Mouse (Mus musculus) forebrain, embryonic 10.5 days (tissue): ENCODE data around the gene Naa15. TPM values are rescaled to one million over a fixed set of nuclear protein-coding genes. Genes with fewer than 3 reads are reported as not detected.

Experiments used
- DNase-seq: peaks from one replicate; pipeline ENCODE4 v3.0.0-alpha.2; 2017; ENCODE audit warnings: low spot score; ENCODE audit errors: extremely low spot score
- H3K27ac ChIP-seq: fragments of 300-500 bp; sonication (generic); 2 replicates; pipeline ENCODE4 v1.5.1; 2016; ENCODE audit warnings: mild to moderate bottlenecking
- H3K27me3 ChIP-seq: fragments of 300-500 bp; sonication (generic); 2 replicates; pipeline ENCODE4 v1.6.1; 2016; ENCODE audit warnings: mild to moderate bottlenecking; ENCODE audit not compliant: poor library complexity, severe bottlenecking
- H3K36me3 ChIP-seq: fragments of 300-500 bp; sonication (generic); replicated peaks from 2 replicates; pipeline ENCODE4 v1.6.1; 2016; ENCODE audit warnings: mild to moderate bottlenecking, moderate library complexity
- H3K4me1 ChIP-seq: fragments of 300-500 bp; sonication (generic); 2 replicates; pipeline ENCODE4 v1.6.1; 2016
- H3K4me3 ChIP-seq: fragments of 300-500 bp; sonication (generic); 2 replicates; pipeline ENCODE4 v1.5.1; 2016; ENCODE audit warnings: mild to moderate bottlenecking, moderate library complexity
- H3K9me3 ChIP-seq: fragments of 300-500 bp; sonication (generic); 2 replicates; pipeline ENCODE4 v1.6.1; 2016; ENCODE audit warnings: mild to moderate bottlenecking, moderate library complexity
- WGBS: fragments of 180-500 bp; shearing (Covaris S2); methylation state at CpG from one replicate; pipeline ENCODE4 v1.1.7; 2016; 5-methylcytosine and 5-hydroxymethylcytosine counted together
- polyA plus RNA-seq: library from polyadenylated mRNA; unstranded; fragments of >200 nt; fragmentation: Nextera tagmentation; extraction: Ambion mirVana; gene quantifications from 2 replicates; pipeline ENCODE4 v1.2.1, GENCODE M21; 2016

Naa15 gene
- polyA plus RNA-seq, 1 experiment from 2014 or later, result 68.3 TPM

DNA sequence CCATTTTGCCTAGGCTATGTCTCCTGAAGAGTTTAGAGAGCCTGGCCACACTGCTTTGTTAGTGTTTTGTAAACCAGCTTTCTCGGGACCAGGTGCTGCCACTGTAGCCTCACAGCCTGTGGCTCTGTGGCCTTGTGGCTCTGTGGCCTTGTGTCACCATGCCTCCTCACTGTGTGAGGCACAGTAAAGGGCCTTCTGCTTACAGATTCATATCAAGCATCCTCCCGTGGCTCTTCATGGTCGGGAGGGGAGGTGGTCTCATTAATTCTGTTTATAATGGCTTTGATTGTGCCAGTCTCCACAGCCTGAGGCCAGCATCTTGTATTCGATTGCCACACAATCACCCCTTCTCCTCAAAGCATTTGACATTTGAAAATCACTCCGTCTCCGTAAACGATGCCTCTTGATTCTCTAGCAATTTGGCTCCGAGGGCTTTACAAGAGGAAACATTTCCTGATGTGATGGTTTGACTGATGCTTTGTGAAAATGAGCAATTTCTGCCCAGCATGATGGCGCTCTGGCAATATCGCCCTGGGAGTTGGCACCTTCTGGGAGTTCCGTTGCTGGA lies 89.5 kb downstream of the Naa15 start:
- no peak overlapping the region for H3K4me3 ChIP-seq
- H3K9me3 ChIP-seq, result no peaks in the 10 kb centered on the region
- H3K4me1 ChIP-seq, result peaks cover 11% of the 10 kb centered on the region
- H3K36me3 ChIP-seq, result no peaks in the 10 kb centered on the region
- WGBS, result 81% methylated on average over 11 of the region's 11 CpGs
- no peak overlapping the region for H3K27ac ChIP-seq
- no peak for DNase-seq
- no peaks in the 10 kb centered on the region for H3K27me3 ChIP-seq

- DNase-seq, result peak; percentile 41
- Histone ChIP-seq H3K27ac (peak overlapping the region; percentile 65; the same call in 1 of the 2 replicates), H3K36me3 (no peaks in the 10 kb centered on the region), H3K9me3 (no peaks in the 10 kb centered on the region), H3K4me3 (no peak overlapping the region), H3K4me1 (peaks cover 11% of the 10 kb centered on the region), H3K27me3 (no peaks in the 10 kb centered on the region)
- 65% methylated on average over 19 of the region's 19 CpGs for WGBS
These were observed 90.5 kb downstream of the Naa15 start for GRCm38 (mm10) chr3:51505465-51505864.

DNA sequence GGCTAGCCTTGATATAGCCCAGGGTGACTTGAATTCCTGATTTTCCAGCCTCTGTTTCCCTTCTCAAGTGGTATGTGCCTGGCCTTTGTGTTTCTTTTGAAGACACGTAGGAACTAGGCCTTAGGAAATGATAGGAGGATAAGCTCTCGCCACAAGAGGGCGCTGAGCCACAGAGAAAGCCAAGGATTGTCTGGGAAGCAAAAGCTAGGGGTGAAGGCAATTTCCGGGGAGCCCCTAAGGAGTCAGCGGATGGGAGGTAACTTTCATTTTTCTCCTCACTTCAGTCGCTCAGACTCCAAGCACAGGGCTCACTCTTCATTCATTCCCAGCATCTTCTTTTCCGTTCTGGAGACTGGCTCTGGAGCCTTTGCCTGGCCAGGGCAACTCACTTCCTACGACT lies 96.0 kb downstream of the Naa15 start:
- H3K9me3 ChIP-seq, result no peaks in the 10 kb centered on the region
- peaks cover 5% of the 10 kb centered on the region for H3K36me3 ChIP-seq
- 28% methylated on average over 8 of the region's 8 CpGs for WGBS
- H3K27me3 ChIP-seq, result no peaks in the 10 kb centered on the region
- no peaks in the 10 kb centered on the region for H3K4me1 ChIP-seq
- H3K27ac ChIP-seq, result peak overlapping the region; percentile 37
- DNase-seq, result peak; percentile 69
- no peak overlapping the region for H3K4me3 ChIP-seq

DNA sequence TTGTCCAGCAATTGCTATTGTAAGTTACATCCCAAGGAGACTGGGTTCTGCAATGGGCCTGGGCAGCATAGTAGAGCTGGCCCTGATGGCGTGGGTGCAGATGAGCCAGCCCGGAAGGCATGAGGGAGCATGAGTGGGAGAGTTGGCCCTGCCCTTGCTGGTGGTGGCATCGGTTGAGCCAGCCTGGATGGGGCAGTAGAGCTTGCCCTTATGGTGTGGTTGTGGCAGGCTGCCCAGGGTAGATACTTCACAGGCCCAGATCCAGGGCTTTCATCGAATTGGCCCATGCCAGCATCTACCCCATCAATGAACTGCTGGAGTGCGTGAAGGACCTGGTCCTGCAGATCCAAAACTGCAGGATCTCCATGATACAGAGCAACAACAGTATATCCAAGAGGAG lies 97.0 kb downstream of the Naa15 start:
- no peak overlapping the region for H3K27ac ChIP-seq
- H3K9me3 ChIP-seq, result no peaks in the 10 kb centered on the region
- H3K4me3 ChIP-seq, result no peak overlapping the region
- H3K27me3 ChIP-seq, result no peaks in the 10 kb centered on the region
- peaks cover 11% of the 10 kb centered on the region for H3K36me3 ChIP-seq
- 96% methylated on average over 5 of the region's 5 CpGs for WGBS
- DNase-seq, result no peak
- H3K4me1 ChIP-seq, result no peaks in the 10 kb centered on the region

- no peaks in the 10 kb centered on the region for H3K9me3 ChIP-seq
- DNase-seq, result no peak
- no peak overlapping the region for H3K4me3 ChIP-seq
- no peak overlapping the region for H3K27ac ChIP-seq
- peaks cover 13% of the 10 kb centered on the region for H3K4me1 ChIP-seq
- no peaks in the 10 kb centered on the region for H3K27me3 ChIP-seq
- peaks cover 48% of the 10 kb centered on the region for H3K36me3 ChIP-seq
- WGBS, result 83% methylated on average over 4 of the region's 4 CpGs
These were observed 102.5 kb downstream of the Naa15 start for GRCm38 (mm10) chr3:51517467-51517866.

DNA sequence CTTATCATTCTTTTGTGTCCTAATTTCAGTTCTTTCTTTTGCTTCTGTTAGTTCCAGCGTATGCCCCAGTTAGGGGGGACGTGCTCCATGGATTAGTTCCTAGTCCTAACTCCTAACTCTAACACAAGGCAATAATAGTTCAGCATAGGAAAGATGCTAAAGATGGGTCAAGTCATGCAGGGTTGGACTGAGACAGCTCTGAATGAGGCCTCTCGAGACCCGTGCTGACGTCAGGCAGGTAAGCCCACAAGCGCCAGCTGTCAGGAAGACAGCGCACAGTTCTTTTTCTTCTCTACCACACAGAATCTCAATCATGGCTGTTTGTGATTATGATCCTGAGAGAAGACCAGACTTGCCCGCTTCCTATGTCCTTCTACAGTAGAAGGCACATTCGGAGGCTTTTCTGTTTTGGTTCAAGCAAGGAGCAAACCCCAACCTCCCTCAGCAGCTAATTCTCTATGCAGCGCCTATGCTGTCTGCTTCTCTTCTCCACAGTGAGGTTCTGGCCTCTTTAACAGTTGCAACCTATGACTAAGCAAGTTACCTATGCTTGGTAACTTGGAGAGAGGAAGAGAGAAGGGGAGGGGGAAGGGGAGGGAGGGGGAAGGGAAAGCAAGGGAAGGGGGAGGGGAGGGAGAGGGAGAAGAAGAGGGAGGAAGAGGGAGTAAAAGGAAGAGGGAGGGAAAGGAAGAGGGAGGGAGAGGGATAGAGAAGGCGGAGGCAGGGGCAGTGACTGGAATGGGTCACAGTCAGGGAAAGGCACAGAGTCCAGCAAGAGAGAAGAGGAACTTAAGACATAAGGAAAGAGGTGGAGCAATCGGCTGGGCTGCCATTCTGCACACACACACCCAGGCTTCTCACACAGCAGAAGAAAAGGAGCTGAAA lies 103.2 kb downstream of the Naa15 start:
- DNase-seq, result no peak

DNA sequence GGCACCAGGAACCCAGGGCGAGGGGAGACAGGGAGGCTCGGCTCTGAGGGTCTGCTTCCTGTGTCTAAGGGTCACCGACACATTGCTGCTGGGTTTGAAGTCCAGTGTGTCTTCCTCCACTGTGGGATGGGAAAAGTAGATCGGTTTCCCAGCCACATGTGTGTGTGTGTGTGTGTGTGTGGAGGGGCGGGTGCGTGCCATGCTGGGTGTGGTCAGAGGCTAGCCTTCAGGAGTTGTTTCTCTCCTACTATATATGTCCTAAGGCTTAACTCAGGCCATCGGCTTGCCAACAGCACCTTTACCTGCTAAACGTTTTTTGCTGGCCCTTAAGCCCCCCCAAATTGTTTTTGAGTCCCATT lies 103.8 kb downstream of the Naa15 start:
- Histone ChIP-seq H3K9me3 (no peaks in the 10 kb centered on the region), H3K36me3 (peaks cover 61% of the 10 kb centered on the region), H3K4me1 (peaks cover 13% of the 10 kb centered on the region), H3K27ac (peak overlapping the region; percentile 67), H3K4me3 (no peak overlapping the region), H3K27me3 (no peaks in the 10 kb centered on the region)
- WGBS, result 65% methylated on average over 8 of the region's 8 CpGs
- no peak for DNase-seq

More for the DNA sequence above, 103.2 kb downstream of the Naa15 start:
- no peak overlapping the region for H3K4me3 ChIP-seq
- peak overlapping the region; percentile 67 for H3K27ac ChIP-seq
- WGBS, result 76% methylated on average over 12 of the region's 12 CpGs
- peaks cover 54% of the 10 kb centered on the region for H3K36me3 ChIP-seq
- H3K27me3 ChIP-seq, result no peaks in the 10 kb centered on the region
- H3K4me1 ChIP-seq, result peaks cover 13% of the 10 kb centered on the region
- no peaks in the 10 kb centered on the region for H3K9me3 ChIP-seq

GRCm38 (mm10) chr3:51521262-51521661 lies 106.3 kb downstream of the Naa15 start:
- no peak for DNase-seq
- H3K4me1 ChIP-seq, result peaks cover 13% of the 10 kb centered on the region
- H3K27me3 ChIP-seq, result no peaks in the 10 kb centered on the region
- no peak overlapping the region for H3K27ac ChIP-seq
- WGBS, result 90% methylated on average over 14 of the region's 14 CpGs
- peaks cover 83% of the 10 kb centered on the region for H3K36me3 ChIP-seq
- H3K9me3 ChIP-seq, result peaks cover 3% of the 10 kb centered on the region; the same call in 1 of the 2 replicates
- no peak overlapping the region for H3K4me3 ChIP-seq

DNA sequence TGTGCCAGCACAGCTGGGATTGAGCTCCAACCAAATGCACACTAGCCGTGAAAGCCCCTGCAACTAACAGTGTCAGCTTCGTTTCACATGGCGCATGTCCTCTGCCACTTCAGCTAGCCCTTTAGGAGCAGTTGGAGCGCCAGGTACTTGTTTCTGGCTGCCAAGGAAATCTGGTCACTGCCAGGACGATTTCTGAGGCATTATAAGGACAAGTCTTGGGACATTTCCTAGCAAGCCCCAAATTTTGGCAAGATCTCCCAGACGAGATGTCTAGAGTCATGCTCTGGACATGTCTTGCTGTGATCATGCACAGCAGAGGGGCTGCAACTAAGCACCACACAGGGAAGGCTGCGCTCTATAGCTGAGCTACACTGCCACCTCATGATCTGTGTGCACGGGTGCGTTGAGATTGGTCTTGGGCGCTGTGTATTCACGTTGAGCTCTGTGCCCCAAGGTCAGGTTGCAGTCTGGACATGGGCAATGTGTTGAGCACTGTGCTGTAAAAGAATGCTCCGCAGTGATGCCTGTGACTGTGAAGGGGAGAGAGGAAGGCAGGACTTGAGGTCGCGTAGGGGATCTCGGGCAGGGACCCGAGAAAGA lies 110.3 kb downstream of the Naa15 start:
- WGBS, result 90% methylated on average over 16 of the region's 16 CpGs
- no peak for DNase-seq
- Histone ChIP-seq H3K27ac (no peak overlapping the region), H3K4me3 (no peak overlapping the region), H3K27me3 (no peaks in the 10 kb centered on the region), H3K9me3 (peaks cover 3% of the 10 kb centered on the region; the same call in 1 of the 2 replicates), H3K4me1 (no peaks in the 10 kb centered on the region), H3K36me3 (peaks cover 98% of the 10 kb centered on the region)

Other genes with a start within 250 kb of the Naa15 start
- 11.2 and 11.3 TPM in 2 replicates for gene Noct, start 190.7 kb upstream of the Naa15 start, polyA plus RNA-seq
- 41.6 and 44.2 TPM in 2 replicates for gene Elf2, start 74.5 kb upstream of the Naa15 start, polyA plus RNA-seq
- gene Mgarp, start 18.4 kb upstream of the Naa15 start, polyA plus RNA-seq, result 8.4 and 12.8 TPM in 2 replicates
- 642 and 667 TPM in 2 replicates for gene Ndufc1, start 6.2 kb upstream of the Naa15 start, polyA plus RNA-seq
- gene Rab33b, start 68.8 kb downstream of the Naa15 start, polyA plus RNA-seq, result 13.4 and 13.5 TPM in 2 replicates
- gene Setd7, start 145.7 kb downstream of the Naa15 start, polyA plus RNA-seq, result 5.0 TPM in 2 replicates
- 0.67 TPM in 1 of 2 replicates, not detected in the other for gene Mgst2, start 245.2 kb downstream of the Naa15 start, polyA plus RNA-seq